Mouse (Mus musculus) urinary bladder, postnatal 36 days (tissue): Measurements from ENCODE around the gene Gm10842.
"Not testable (repeated sequence)": the region's sequence is repeated elsewhere in the genome, so short reads cannot be mapped to it uniquely, and the experiment has no call there.

Experiments used
- DNase-seq, 2 experiments: peaks; one replicate each; pipeline ENCODE4 v3.0.0; 2022; ENCODE audit warnings: low spot score in 2 of 2, mixed read lengths in 1 of 2

The Gm10842 gene

GRCm38 (mm10) chr11:105146593-105146992, at the start of gene Gm10842:
Gene Gm10842 (plus strand): TSS chr11:105146893.
- DNase-seq, result no peak

- not testable (repeated sequence) for DNase-seq
These were observed 34.2 kb upstream of the Gm10842 start for GRCm38 (mm10) chr11:105112448-105112847.

GRCm38 (mm10) chr11:105117814-105118213, 28.9 kb upstream of the Gm10842 start:
- no peak for DNase-seq

GRCm38 (mm10) chr11:105120551-105121061, 26.1 kb upstream of the Gm10842 start:
- DNase-seq, result no peak

GRCm38 (mm10) chr11:105121792-105122191, 24.9 kb upstream of the Gm10842 start:
- not testable (repeated sequence) for DNase-seq

- peak in 1 of 2 experiments; percentile 28 for DNase-seq
These were observed 22.7 kb upstream of the Gm10842 start for GRCm38 (mm10) chr11:105123986-105124385.

GRCm38 (mm10) chr11:105125735-105126519, 20.8 kb upstream of the Gm10842 start, which contains the start of gene Mettl2:
Gene Mettl2 (plus strand): TSS chr11:105126425.
- peak; percentile 66 to 81 for DNase-seq

- DNase-seq, result peak in 1 of 2 experiments; percentile 8
These were observed 20.1 kb upstream of the Gm10842 start for GRCm38 (mm10) chr11:105126520-105127029.

- DNase-seq, result no peak
These were observed 11.0 kb upstream of the Gm10842 start for GRCm38 (mm10) chr11:105135692-105136091.

- not testable (repeated sequence) for DNase-seq
These were observed 9.4 kb upstream of the Gm10842 start for GRCm38 (mm10) chr11:105137255-105137654.

GRCm38 (mm10) chr11:105140512-105140911, 6.2 kb upstream of the Gm10842 start:
- DNase-seq, result not testable (repeated sequence)

- no peak for DNase-seq
These were observed 5.6 kb upstream of the Gm10842 start for GRCm38 (mm10) chr11:105141115-105141514.

GRCm38 (mm10) chr11:105143564-105143963, 3.1 kb upstream of the Gm10842 start:
- no peak for DNase-seq

GRCm38 (mm10) chr11:105144084-105144483, 2.6 kb upstream of the Gm10842 start:
- DNase-seq, result no peak

- no peak for DNase-seq
These were observed 2.0 kb upstream of the Gm10842 start for GRCm38 (mm10) chr11:105144508-105145210.

- no peak for DNase-seq
These were observed 1.5 kb upstream of the Gm10842 start for GRCm38 (mm10) chr11:105145211-105145610.

- DNase-seq, result no peak
These were observed 2.7 kb downstream of the Gm10842 start for GRCm38 (mm10) chr11:105149353-105149752.

- DNase-seq, result no peak
These were observed 3.1 kb downstream of the Gm10842 start for GRCm38 (mm10) chr11:105149766-105150165.

- no peak for DNase-seq
These were observed 4.0 kb downstream of the Gm10842 start for GRCm38 (mm10) chr11:105150691-105151090.

GRCm38 (mm10) chr11:105151226-105152016, 4.7 kb downstream of the Gm10842 start:
- DNase-seq, result no peak

- DNase-seq, result no peak
These were observed 5.3 kb downstream of the Gm10842 start for GRCm38 (mm10) chr11:105152017-105152300.
